Mouse (Mus musculus) heart, adult 11 months (tissue): ENCODE results near the gene Neurod4.

Experiments
- DNase-seq: peaks from one replicate; pipeline ENCODE4 v3.0.0; 2022

Neurod4 gene

GRCm38 (mm10) chr10:130234576-130234975, 45.5 kb downstream of the Neurod4 start:
- DNase-seq = no peak

GRCm38 (mm10) chr10:130232117-130232516, 47.9 kb downstream of the Neurod4 start:
- peak; percentile 52 for DNase-seq

- no peak for DNase-seq
Measured at GRCm38 (mm10) chr10:130229584-130229983, 50.5 kb downstream of the Neurod4 start.

- no peak for DNase-seq
Measured at GRCm38 (mm10) chr10:130228246-130228645, 51.8 kb downstream of the Neurod4 start.

- DNase-seq = no peak
Measured at GRCm38 (mm10) chr10:130225034-130225433, 55.0 kb downstream of the Neurod4 start.
